Mouse (Mus musculus) intestine, embryonic 15.5 days (tissue): ENCODE results near the gene Cldn2. TPM values are rescaled to one million over a fixed set of nuclear protein-coding genes. Genes with fewer than 3 reads are reported as not detected.
A peak's percentile ranks its signal among the peaks of the same experiment; 100 is the strongest.

Experiments used
- ATAC-seq: fragments of 200-750 bp; cut with Nextera tagmentation; 2 replicates; pipeline ENCODE4 v1.8.0; 2017; ENCODE audit warnings: moderate TSS enrichment, moderate library complexity
- H3K27ac ChIP-seq: fragments of 300-500 bp; sonication (generic); 2 replicates; pipeline ENCODE4 v1.5.1; 2015; ENCODE audit warnings: mild to moderate bottlenecking, inconsistent platforms
- H3K27me3 ChIP-seq: fragments of 300-500 bp; sonication (generic); replicated peaks from 2 replicates; pipeline ENCODE4 v1.6.1; 2015; ENCODE audit warnings: inconsistent platforms
- H3K36me3 ChIP-seq: fragments of 300-500 bp; sonication (generic); 2 replicates; pipeline ENCODE4 v1.6.1; 2015; ENCODE audit warnings: inconsistent platforms
- H3K4me1 ChIP-seq: fragments of 300-500 bp; sonication (generic); replicated peaks from 2 replicates; pipeline ENCODE4 v1.6.1; 2015; ENCODE audit warnings: inconsistent platforms
- H3K4me2 ChIP-seq: fragments of 300-500 bp; sonication (generic); replicated peaks from 2 replicates; pipeline ENCODE4 v1.6.1; 2015; ENCODE audit warnings: mild to moderate bottlenecking, inconsistent platforms
- H3K4me3 ChIP-seq: fragments of 300-500 bp; sonication (generic); replicated peaks from 2 replicates; pipeline ENCODE4 v1.5.1; 2015; ENCODE audit warnings: inconsistent platforms
- H3K9ac ChIP-seq: fragments of 300-500 bp; sonication (generic); 2 replicates; pipeline ENCODE4 v1.6.1; 2015; ENCODE audit warnings: inconsistent platforms
- H3K9me3 ChIP-seq: fragments of 300-500 bp; sonication (generic); 2 replicates; pipeline ENCODE4 v1.6.1; 2016; ENCODE audit warnings: inconsistent platforms
- WGBS: fragments of 180-500 bp; shearing (Covaris S2); methylation state at CpG from one replicate; pipeline ENCODE4 v1.1.7; 2015; 5-methylcytosine and 5-hydroxymethylcytosine counted together
- polyA plus RNA-seq: library from polyadenylated mRNA; unstranded; fragments of >200 nt; fragmentation: Nextera tagmentation; extraction: Ambion mirVana; gene quantifications from 2 replicates; pipeline ENCODE4 v1.2.1, GENCODE M21; 2015

Gene Cldn2
- polyA plus RNA-seq, 1 experiment from 2014 or later: 54.1 TPM

DNA sequence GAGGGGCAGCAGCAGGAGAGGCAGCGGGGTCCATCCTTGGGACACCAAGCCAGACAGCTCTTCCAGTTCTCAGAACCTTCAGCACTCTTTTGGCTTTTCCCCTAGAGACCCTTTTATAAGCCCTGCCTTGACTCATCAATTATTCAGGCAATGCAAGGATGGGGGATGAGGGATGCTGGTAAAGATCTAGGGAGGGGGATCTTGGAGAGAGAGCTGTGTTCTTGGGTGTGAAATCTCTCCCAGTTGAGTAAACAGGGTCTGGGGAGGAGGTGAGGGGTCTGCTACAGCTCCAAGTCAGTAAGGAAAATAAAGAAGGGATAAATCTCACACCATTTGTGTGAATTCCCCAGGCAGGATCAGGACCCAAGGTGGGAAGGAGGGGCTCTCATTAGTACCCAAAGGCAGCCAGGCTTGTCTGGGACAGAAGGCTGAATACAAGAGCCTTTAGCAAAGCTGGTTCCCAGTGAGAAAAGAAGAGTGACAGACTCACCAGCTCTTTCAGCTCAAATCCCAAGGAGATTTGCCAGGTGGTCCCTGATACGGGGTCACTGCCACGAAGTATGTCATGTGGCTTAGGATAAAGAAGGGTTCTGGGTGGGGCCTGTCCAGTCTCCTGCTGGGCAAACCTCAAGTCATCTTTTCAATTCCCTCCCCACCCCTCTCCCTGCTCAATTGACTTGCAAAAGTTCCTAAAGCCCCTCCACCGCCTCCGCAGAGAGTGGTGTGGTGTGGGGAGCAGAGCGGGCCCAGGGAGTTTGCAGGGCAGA, 18.2 kb upstream of the Cldn2 start, which contains the start of gene Ripply1:
Gene Ripply1 (minus strand): TSS at position 76 of the 767 bp plus-strand sequence.
- no peaks in the 10 kb centered on the region for H3K36me3 ChIP-seq
- ATAC-seq: no peak
- WGBS: 61% methylated on average over 6 of the region's 6 CpGs
- H3K4me1 ChIP-seq: no peaks in the 10 kb centered on the region
- H3K4me3 ChIP-seq: no peak within 1 kb of the TSS
- H3K27ac ChIP-seq: no peak within 1 kb of the TSS
- H3K27me3 ChIP-seq: 0 out of 2 replicates have a peak, but pooled peaks cover 5% of the 10 kb centered on the region
- no peaks in the 10 kb centered on the region for H3K9me3 ChIP-seq
- H3K9ac ChIP-seq: no peak within 1 kb of the TSS
- H3K4me2 ChIP-seq: no peak within 1 kb of the TSS

DNA sequence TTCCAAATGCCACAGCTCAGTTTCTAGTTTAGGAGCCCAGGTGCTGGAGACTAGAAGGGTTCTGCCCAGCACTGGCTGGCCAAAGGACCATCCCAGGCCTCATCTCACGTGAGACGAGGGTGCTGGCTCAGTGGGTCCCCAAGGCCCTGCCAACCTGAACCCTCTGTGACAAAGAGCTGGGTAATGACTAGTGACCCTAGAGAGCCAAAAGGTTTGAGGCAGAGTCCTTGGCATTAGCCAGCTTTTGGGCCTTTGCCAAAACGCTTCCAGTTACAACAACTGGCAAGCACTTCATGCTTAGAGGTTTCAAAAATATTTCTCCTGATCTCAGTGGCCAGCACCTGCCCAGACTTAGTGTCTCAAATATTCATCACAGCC, 17.6 kb upstream of the Cldn2 start:
- Histone ChIP-seq H3K4me2 (no peak overlapping the region), H3K36me3 (no peaks in the 10 kb centered on the region), H3K4me3 (no peak overlapping the region), H3K9me3 (no peaks in the 10 kb centered on the region), H3K4me1 (no peaks in the 10 kb centered on the region), H3K9ac (no peak overlapping the region), H3K27me3 (0 out of 2 replicates have a peak, but pooled peaks cover 5% of the 10 kb centered on the region), H3K27ac (no peak overlapping the region)
- ATAC-seq: no peak
- whole genome bisulfite sequencing: 75% methylated on average over 3 of the region's 3 CpGs

DNA sequence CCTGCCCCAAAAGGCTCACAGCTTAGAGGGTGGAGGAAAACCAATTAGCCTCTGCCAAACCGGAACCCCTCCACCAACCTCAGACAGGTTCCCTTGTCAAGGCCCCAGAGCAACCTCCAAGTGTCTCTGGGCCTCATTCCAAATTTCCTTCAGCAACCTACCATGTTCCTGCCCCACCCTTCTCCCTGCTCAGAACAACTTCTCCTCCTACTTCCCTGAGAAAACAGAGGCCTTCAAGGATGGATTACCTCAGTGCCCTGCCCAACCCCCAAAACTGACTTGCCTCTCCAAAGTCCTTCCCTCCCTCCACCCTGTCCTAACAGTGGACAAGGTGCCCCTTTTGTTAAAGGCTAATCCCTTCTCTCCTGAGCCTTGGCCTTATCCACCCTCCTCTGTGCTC, 14.9 kb upstream of the Cldn2 start:
- Histone ChIP-seq H3K27me3 (0 out of 2 replicates have a peak, but pooled peaks cover 5% of the 10 kb centered on the region), H3K36me3 (no peaks in the 10 kb centered on the region), H3K4me1 (no peaks in the 10 kb centered on the region), H3K9me3 (no peaks in the 10 kb centered on the region), H3K9ac (no peak overlapping the region), H3K4me3 (no peak overlapping the region), H3K27ac (no peak overlapping the region), H3K4me2 (no peak overlapping the region)
- peak; percentile 28; the same call in 1 of the 2 replicates for ATAC-seq
- 37% methylated on average over 1 of the region's 1 CpGs for WGBS

DNA sequence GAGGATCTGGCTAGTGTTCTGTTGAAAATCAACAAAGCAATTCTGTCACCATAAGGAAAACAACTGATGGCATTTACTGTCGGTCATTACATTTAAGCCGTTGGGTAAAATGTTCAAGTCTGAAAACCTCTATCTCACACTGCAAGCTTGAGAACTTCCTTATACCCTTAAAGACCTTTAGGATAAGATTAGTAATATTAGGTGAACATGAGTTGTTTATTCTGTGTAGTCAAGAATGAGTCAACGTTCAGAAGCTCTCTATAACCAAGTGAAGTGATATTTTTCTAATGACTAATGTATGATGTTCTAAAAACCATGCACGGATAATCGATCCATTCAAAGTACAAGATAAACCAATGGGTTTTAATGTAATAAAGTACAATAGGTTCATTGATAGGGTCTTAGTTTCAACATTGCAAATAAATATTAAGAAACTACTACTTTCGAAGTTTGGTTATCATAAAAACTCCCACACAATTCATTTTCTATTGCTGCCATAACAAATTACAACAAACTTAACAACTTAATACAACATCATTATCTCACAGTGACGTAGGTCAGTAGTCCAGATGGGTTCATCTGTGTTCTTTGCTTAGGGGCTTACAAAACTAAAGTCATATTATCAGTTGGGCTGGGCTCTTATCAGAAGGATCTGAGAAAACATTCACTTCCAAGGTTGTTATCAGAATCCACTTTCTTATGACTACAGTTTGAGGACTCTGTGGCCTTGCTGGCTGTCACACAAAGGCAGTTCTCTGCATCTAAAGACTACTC, 6.4 kb upstream of the Cldn2 start:
- Histone ChIP-seq H3K4me2 (no peak overlapping the region), H3K9me3 (no peaks in the 10 kb centered on the region), H3K9ac (no peak overlapping the region), H3K4me3 (no peak overlapping the region), H3K4me1 (no peaks in the 10 kb centered on the region), H3K27ac (no peak overlapping the region), H3K36me3 (no peaks in the 10 kb centered on the region), H3K27me3 (0 out of 2 replicates have a peak, but pooled peaks cover 3% of the 10 kb centered on the region)
- peak; percentile 67 for ATAC-seq
- 59% methylated on average over 7 of the region's 7 CpGs for WGBS

DNA sequence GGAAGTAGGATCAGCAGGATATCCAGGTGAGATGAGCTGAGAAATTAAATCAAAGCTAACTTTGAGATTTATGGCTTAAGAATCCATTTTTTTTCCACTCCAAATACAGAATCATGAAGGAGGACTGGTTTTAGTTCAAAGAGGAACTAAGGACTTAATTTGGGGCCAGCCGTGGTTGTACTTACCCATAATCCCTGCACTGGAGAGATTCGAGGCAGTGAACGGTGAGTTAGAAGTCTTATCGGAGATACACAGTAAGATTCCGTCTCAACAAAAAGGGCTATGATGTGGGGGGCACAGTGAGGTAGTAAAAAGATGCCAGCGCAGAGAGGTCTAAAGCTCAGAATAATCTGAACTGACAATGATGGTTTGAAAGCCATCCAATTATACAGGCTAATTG, 4.6 kb upstream of the Cldn2 start:
- no peak overlapping the region for H3K27ac ChIP-seq
- 95% methylated on average over 6 of the region's 6 CpGs for WGBS
- no peak overlapping the region for H3K4me3 ChIP-seq
- no peak for ATAC-seq
- 0 out of 2 replicates have a peak, but pooled peaks cover 3% of the 10 kb centered on the region for H3K27me3 ChIP-seq
- H3K9me3 ChIP-seq: no peaks in the 10 kb centered on the region
- H3K36me3 ChIP-seq: no peaks in the 10 kb centered on the region
- no peak overlapping the region for H3K9ac ChIP-seq
- H3K4me2 ChIP-seq: no peak overlapping the region
- no peaks in the 10 kb centered on the region for H3K4me1 ChIP-seq

DNA sequence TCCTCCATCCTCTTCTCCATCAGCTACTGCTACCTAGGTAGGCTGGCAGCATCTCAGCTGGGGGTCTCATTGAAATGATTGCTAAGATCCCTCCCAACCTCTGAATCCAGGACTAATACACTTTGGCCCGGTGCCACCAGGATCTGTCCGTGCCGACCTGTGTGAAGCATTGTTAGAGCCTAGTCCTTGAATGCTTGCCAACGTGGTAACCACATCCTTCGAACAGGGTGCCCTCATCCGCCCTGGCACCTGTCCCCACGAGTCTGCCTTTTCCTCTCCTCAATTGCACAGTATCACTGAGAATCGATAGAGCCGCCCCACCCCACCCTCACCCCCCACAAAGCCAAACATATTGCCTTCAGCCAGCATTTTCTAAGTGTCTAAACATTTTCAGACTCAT, 2.8 kb upstream of the Cldn2 start:
- no peaks in the 10 kb centered on the region for H3K4me1 ChIP-seq
- H3K36me3 ChIP-seq: no peaks in the 10 kb centered on the region
- ATAC-seq: no peak
- WGBS: 75% methylated on average over 9 of the region's 9 CpGs
- no peak overlapping the region for H3K4me3 ChIP-seq
- no peak overlapping the region for H3K4me2 ChIP-seq
- no peak overlapping the region for H3K9ac ChIP-seq
- no peaks in the 10 kb centered on the region for H3K9me3 ChIP-seq
- no peak overlapping the region for H3K27ac ChIP-seq
- 0 out of 2 replicates have a peak, but pooled peaks cover 3% of the 10 kb centered on the region for H3K27me3 ChIP-seq

DNA sequence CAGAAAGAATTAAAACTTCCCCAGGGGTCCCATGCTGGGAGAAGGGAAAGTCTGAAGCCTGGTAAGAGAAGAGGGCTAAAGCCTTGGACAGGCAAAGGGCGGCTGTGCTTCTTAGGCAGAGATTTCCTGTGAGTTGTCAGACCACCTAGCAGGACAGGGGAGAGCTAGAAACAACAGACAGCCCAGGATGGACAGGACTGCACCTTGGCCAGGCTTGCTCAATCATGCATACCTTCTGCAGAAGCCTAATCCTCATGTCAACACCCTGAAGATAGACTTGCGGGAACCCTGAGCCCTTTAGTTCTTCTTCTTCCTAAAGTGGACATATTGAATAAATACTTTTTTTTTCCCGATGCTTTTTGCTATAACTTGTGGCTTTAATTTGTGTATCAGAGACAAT, 675 bp upstream of the Cldn2 start:
- Histone ChIP-seq H3K9me3 (no peaks in the 10 kb centered on the region), H3K9ac (no peak overlapping the region), H3K27me3 (0 out of 2 replicates have a peak, but pooled peaks cover 3% of the 10 kb centered on the region), H3K36me3 (no peaks in the 10 kb centered on the region), H3K4me2 (no peak overlapping the region), H3K4me1 (no peaks in the 10 kb centered on the region), H3K4me3 (no peak overlapping the region), H3K27ac (no peak overlapping the region)
- 58% methylated on average over 3 of the region's 3 CpGs for WGBS
- ATAC-seq: peak; percentile 71; the same call in 1 of the 2 replicates

DNA sequence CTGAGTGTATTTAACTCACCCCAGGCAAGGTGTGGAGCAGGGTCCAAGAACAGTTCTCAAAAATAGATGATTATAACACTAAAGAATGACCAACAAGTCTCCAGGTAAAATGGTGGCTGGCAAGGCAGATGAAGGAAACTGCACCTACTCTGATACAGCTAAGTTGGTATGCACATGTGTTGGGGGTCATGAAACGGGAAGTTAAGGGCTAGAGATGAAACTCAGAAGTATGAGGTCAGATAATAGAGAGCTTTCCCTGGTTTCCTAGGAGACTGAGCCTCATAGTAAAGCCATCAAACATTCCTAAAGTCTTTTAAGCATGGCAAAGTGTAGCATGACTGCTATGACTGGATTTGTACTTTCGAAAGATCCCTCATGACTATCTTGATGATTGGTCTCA, 2.4 kb downstream of the Cldn2 start:
- Histone ChIP-seq H3K27ac (no peak overlapping the region), H3K27me3 (no peaks in the 10 kb centered on the region), H3K9me3 (no peaks in the 10 kb centered on the region), H3K9ac (no peak overlapping the region), H3K36me3 (no peaks in the 10 kb centered on the region), H3K4me2 (no peak overlapping the region), H3K4me1 (no peaks in the 10 kb centered on the region), H3K4me3 (no peak overlapping the region)
- 73% methylated on average over 2 of the region's 2 CpGs for WGBS
- no peak for ATAC-seq

DNA sequence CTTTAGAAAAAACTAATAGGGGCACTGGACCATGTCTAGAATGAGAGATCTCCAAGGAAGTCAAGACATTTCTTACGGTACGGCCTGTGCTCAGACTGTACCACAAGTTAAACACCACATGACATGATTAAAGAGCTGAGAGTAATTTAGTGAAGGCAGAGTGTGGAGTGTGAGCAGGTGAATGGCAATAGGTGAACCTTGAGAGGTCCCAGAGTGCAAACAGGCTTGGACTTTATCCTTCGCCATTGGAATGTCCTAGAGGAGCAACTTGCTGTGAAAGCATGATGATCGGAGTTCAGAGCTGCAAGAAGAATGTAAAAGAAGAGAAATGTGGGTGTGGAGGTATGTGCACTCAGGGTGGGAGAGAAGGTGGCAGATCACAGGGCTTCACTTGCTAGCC, 5.3 kb downstream of the Cldn2 start:
- Histone ChIP-seq H3K9ac (no peak overlapping the region), H3K9me3 (no peaks in the 10 kb centered on the region), H3K4me3 (no peak overlapping the region), H3K4me2 (no peak overlapping the region), H3K36me3 (no peaks in the 10 kb centered on the region), H3K27ac (no peak overlapping the region), H3K27me3 (no peaks in the 10 kb centered on the region), H3K4me1 (no peaks in the 10 kb centered on the region)
- WGBS: 75% methylated on average over 4 of the region's 4 CpGs
- ATAC-seq: peak; percentile 48

DNA sequence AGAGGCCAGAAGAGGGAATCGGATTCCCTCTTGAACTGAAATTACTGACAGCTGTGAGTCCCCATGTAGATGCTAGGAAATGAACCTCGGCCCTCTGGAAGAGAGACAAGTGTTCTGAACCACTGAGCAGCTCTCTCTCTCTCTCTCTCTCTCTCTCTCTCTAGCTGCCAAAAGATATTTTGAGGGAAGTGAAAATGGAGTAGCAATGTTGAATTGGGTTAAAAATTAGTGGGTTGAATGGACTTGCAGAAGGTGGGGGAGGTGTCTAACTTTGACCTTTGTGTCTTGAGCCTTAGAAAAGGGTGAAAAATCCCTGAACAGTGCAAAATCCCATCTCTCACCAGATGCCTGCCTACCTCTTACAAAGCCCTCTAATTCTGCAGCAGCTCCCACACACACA, 6.8 kb downstream of the Cldn2 start:
- Histone ChIP-seq H3K27ac (peak overlapping the region; percentile 45; the same call in 1 of the 2 replicates), H3K4me2 (no peak overlapping the region)
- WGBS: 62% methylated on average over 2 of the region's 2 CpGs

DNA sequence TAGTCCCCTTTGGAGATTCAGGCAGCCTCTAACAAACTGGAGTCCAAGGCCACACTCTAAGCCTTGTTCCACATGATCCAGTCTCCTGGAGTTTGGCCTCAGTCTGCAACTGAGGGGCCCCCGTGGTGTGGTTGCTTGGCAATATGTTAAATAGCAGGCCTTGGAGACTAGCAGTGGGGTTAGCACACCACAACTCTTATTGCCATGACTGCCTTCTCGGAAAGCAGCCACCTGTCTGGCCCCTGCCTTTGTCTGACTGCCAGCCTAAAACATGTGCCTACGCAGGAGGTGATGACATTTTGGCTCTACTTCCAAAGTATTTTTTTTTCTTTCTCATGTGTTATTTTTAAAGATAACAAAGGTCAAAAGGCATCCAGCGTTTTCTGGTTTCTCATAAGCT, 7.5 kb downstream of the Cldn2 start:
- no peaks in the 10 kb centered on the region for H3K9me3 ChIP-seq
- WGBS: 46% methylated on average over 4 of the region's 4 CpGs
- H3K4me1 ChIP-seq: no peaks in the 10 kb centered on the region
- H3K27ac ChIP-seq: peak overlapping the region; percentile 45
- no peak overlapping the region for H3K4me2 ChIP-seq
- H3K27me3 ChIP-seq: no peaks in the 10 kb centered on the region
- peak; percentile 78 for ATAC-seq
- no peak overlapping the region for H3K4me3 ChIP-seq
- no peak overlapping the region for H3K9ac ChIP-seq
- no peaks in the 10 kb centered on the region for H3K36me3 ChIP-seq

More for the DNA sequence above, 6.8 kb downstream of the Cldn2 start:
- no peaks in the 10 kb centered on the region for H3K9me3 ChIP-seq
- ATAC-seq: peak; percentile 26; the same call in 1 of the 2 replicates
- no peaks in the 10 kb centered on the region for H3K27me3 ChIP-seq
- no peak overlapping the region for H3K9ac ChIP-seq
- H3K36me3 ChIP-seq: no peaks in the 10 kb centered on the region
- no peak overlapping the region for H3K4me3 ChIP-seq
- H3K4me1 ChIP-seq: no peaks in the 10 kb centered on the region

DNA sequence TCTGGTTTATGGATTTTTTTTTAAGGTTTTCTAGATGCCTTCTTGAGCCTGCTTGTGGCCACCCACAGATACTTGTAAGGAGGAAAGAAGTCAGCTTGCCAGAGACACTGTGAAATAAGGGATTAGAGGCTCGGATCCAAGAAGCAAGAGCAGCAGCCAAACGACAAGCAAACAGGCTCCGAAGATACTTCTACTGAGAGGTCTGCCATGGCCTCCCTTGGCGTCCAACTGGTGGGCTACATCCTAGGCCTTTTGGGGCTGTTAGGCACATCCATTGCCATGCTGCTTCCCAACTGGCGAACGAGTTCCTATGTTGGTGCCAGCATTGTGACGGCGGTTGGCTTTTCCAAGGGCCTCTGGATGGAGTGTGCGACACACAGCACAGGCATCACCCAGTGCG, 7.9 kb downstream of the Cldn2 start:
- H3K4me2 ChIP-seq: peak overlapping the region; percentile 30; the same call in 1 of the 2 replicates
- WGBS: 82% methylated on average over 10 of the region's 10 CpGs
- ATAC-seq: no peak
- H3K4me1 ChIP-seq: no peaks in the 10 kb centered on the region
- H3K36me3 ChIP-seq: no peaks in the 10 kb centered on the region
- peak overlapping the region; percentile 24 for H3K4me3 ChIP-seq
- H3K9me3 ChIP-seq: no peaks in the 10 kb centered on the region
- no peak overlapping the region for H3K9ac ChIP-seq
- peak overlapping the region; percentile 32; the same call in 1 of the 2 replicates for H3K27ac ChIP-seq
- H3K27me3 ChIP-seq: no peaks in the 10 kb centered on the region
